Mouse (Mus musculus): ENCODE measurements at regions not wholly inside any gene's neighbourhood (a gene's known extent, or its start where the extent isn't known, plus 50 kb on each side); places are given as distances from the start of the nearest gene placed in this dataset.

DNA sequence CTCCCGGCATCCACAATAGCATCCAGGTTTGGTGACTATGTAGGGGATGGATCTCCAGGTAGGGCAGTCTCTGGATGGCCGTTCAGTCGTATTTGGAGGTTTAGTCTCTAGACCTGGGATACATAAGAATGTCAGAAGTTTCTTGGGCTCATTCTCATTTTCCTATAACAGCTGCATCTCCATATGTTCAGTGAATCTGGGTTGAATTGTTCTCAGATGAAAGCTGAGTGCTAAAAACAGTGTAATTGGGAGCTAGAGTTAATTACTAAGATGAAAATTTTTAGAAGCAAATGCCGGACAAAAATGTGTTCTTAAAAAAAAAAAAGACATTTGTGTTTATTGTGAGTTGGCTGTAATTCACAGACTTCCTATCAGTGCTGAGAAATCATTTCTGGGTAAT, 57.3 kb upstream of the Myo16 start:
- no peak for DNase-seq (ENCODE audit: low spot score)

GRCm38 (mm10) chr8:10096968-10097547, 56.7 kb upstream of the Myo16 start:
- DNase-seq (ENCODE audit: low spot score), result peak; percentile 9

Measured in embryo, embryonic 10 days (tissue).